Mouse (Mus musculus) lung, postnatal 0 days (tissue): ENCODE data around the gene Olfr672.

Source experiments
- CTCF ChIP-seq: IDR thresholded peaks from 2 replicates; pipeline ENCODE4 v1.5.1; 2016; ENCODE audit warnings: antibody characterized with exemption, mild to moderate bottlenecking
- EP300 ChIP-seq: IDR thresholded peaks from 2 replicates; pipeline ENCODE4 v1.6.1; 2016; ENCODE audit warnings: antibody characterized with exemption, mild to moderate bottlenecking, control low read depth

DNA sequence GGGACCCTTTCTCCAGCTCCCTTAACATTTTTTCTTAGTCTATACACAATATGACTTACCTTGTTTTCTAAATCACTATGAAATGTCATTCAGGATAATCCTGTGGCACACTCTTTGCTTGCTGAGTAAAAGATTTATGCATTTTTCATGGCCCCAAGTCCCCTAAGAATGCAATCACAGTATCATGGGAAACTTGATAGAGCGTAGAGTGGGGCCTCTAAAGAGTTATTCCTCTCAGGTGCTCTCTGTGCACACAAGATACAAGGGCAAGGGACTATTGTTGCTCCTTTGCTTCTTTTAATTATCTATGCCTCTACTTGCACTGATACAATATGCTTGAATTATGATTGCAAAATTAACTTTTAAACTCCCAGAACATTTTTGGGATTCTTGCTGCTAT lies 26.5 kb upstream of the Olfr672 start, which contains the start of gene Olfr675:
- TF ChIP-seq CTCF (no peak), EP300 (no peak)
